Mouse (Mus musculus): ENCODE measurements around the gene St3gal4.

GRCm38 (mm10) chr9:35019372-35019771, 99.7 kb downstream of the St3gal4 start:
- TF ChIP-seq CTCF (IDR thresholded peaks at IDR 0.05; ENCODE audit: extremely low read depth, insufficient read depth, insufficient read length, insufficient replicate concordance) = no peak
- TF ChIP-seq POLR2A (IDR thresholded peaks at IDR 0.05; ENCODE audit: low read depth, low read length) = no peak
